Mouse (Mus musculus) left cerebral cortex, postnatal 14 days (tissue): ENCODE data around the gene Cog1. TPM values are rescaled to one million over a fixed set of nuclear protein-coding genes. Genes with fewer than 3 reads are reported as not detected.

Experiments
- DNase-seq, 2 experiments: peaks; one replicate each; pipeline ENCODE4 v3.0.0; 2021 to 2022; ENCODE audit warnings: low spot score in 2 of 2, mixed read lengths in 1 of 2
- intact Hi-C: fragments of 180-260 bp; cut with DNase I; formaldehyde crosslinking; loops from one replicate; pipeline ENCODE4 v1.15.1; 2025
- total RNA-seq, 2 experiments: library from RNA; stranded (reverse); gene quantifications; 2 replicates each; pipeline ENCODE4 v1.2.3; 2021

The Cog1 gene
- total RNA-seq, 2 experiments from 2014 or later, result 36.8 to 38.7 TPM

GRCm38 (mm10) chr11:113684707-113685426 is 35.9 kb downstream of the Cog1 start:
- DNase-seq, result no peak
- intact Hi-C loops, result no loop called here

- no peak for DNase-seq
- intact Hi-C loops, result no loop called here
Observed at GRCm38 (mm10) chr11:113687031-113687430, 38.1 kb downstream of the Cog1 start.

DNA sequence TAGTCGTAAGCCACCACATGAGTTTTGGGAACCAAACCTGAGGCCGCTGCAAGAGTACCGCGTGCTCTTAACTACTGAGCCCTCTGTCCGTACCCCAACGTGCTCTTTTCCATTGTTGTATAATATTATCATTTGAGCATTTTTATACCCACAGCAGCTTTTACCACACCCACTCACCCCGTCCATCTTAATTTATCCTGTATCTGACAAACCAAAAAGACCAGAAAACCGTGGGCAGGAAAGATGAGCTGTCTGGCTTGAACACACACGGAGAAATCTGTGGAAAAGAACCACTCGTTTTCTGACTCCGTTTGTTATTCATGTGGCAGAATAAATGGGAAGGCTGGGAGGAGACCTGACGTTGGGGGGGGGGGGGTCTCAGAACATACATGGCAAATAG is 41.5 kb downstream of the Cog1 start:
- intact Hi-C loops, result no loop called here
- peak in 1 of 2 experiments; percentile 49 for DNase-seq

GRCm38 (mm10) chr11:113691318-113691717 is 42.3 kb downstream of the Cog1 start:
- no peak for DNase-seq
- intact Hi-C loops, result no loop called here

- no peak for DNase-seq
- intact Hi-C loops, result no loop called here
Observed at GRCm38 (mm10) chr11:113691851-113692250, 42.9 kb downstream of the Cog1 start.

DNA sequence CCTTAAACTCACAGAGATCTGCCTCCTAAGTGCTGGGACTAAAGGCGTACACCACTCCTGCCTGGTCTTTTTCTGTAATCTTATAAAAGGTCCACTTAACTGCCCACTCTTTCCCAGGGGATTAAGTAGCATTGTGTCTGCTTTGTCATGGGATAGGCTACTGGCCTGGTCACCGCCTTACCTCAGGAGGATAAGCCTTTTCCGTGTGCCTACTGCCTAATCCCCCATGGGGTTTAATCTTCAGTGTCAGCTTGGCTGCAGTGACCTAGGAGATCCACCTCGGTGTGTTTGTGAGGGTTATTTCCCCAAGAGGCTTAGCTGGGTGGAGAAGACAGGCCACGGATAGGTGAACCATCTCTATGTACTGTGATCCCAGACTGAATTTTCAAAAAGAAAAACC is 48.6 kb downstream of the Cog1 start:
- intact Hi-C loops, result no loop called here

GRCm38 (mm10) chr11:113698013-113698545 is 49.1 kb downstream of the Cog1 start:
- intact Hi-C loops, result no loop called here
- DNase-seq, result no peak

More for the DNA sequence above, 48.6 kb downstream of the Cog1 start:
- no peak for DNase-seq

DNA sequence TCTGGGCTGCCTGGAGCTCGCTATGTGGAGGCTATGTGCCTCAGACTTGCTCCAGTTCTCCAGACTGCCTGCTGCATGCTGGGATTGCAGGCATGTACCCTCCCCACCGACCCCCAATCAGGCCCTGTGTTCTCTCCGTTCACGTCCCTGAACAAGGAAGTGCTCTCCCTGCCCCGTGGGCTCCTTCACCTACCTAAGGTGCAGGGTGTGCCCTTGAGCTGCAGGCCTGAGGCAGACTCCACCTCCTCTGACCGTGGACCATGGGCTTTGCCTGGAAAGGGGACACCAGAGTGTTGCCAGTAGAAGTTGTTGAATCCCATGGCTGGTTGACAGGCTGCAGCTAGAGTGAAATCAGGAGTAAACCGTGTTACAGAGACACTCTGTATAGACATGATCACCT is 50.7 kb downstream of the Cog1 start:
- no peak for DNase-seq
- intact Hi-C loops, result loop anchor here (10.0 kb wide), 1 partner anchor 935 kb away; no protein-coding TSS in a partner anchor

DNA sequence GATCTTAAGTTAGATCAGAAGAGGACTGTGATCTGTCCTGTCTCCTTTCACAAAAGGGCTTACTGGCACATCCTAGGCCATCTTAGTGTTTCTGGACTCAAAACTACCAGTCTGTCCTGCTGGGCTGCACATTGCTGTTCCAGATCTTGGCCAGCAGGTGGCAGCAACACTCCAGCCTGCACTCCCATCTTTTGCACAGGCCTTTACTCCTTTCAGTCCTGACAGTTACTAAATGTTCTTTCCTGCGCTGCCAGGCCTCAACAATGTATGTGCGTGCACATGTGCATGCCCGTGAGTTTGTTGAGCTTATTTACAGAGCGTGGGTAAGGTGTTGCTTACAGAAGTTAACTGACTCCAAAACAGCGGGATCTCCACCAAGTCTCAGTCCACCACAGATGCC is 54.8 kb downstream of the Cog1 start:
- intact Hi-C loops, result loop anchor here (1.0 to 10.0 kb wide), 2 partner anchors 107 to 931 kb away; no protein-coding TSS in a partner anchor
- peak; percentile 84 to 85 for DNase-seq

DNA sequence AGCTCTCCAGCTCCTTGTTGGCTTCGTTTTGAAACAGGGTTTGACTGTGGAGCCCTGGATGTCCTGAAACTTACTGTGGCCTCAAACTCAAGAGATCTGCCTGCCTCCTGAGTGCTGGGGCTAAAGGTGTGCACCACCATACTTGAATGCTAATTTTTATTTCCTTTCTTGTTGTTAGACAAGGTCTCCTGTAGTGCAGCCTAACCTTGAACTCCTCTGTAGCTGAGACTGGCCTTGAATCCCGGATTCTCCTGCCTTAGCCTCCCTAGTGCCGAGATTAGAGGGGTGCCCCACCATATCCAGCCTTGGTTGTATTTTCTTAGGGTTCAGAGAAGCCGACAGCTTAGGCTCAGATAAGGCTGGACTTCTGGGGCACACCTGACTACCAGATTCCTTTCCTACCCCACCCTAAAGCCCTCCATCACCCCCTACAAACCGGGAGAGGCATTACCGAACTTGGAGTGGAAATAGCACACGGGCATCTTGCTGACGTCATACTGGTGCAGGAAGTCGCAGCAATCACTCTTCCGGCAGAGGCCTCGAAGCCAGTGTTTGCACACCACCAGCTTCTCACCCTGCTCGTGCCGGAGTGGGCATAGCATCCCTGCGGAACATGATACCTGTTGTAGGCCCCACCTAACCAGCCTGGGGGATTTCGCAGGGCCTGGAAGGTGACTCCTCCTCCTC is 57.1 kb downstream of the Cog1 start:
- intact Hi-C loops, result loop anchor here (10.0 kb wide), 1 partner anchor 929 kb away; no protein-coding TSS in a partner anchor
- no peak for DNase-seq

- DNase-seq, result no peak
- intact Hi-C loops, result loop anchor here (10.0 kb wide), 1 partner anchor 926 kb away; no protein-coding TSS in a partner anchor
Observed at GRCm38 (mm10) chr11:113708629-113709213, 59.8 kb downstream of the Cog1 start.

DNA sequence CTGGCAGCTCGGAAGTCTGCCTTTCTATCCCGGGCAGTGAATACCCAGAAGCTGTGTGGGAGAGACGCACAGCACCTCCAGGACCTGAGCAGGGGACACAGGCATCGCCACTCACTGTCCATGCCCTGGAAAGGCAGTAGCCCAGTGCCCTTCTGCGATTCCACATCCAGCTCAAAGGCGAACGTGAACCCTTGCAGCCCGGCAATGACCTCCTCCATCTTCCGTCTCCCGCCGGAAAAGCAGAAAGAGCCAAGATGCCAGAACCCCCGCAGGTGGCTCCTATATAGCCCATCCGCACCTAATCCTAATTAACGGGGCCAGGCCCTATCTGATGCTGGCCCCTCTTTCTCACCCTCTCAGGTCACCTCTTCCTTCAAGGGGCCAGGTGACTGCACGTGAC is 60.3 kb downstream of the Cog1 start:
- intact Hi-C loops, result loop anchor here (10.0 kb wide), 1 partner anchor 926 kb away; no protein-coding TSS in a partner anchor

DNA sequence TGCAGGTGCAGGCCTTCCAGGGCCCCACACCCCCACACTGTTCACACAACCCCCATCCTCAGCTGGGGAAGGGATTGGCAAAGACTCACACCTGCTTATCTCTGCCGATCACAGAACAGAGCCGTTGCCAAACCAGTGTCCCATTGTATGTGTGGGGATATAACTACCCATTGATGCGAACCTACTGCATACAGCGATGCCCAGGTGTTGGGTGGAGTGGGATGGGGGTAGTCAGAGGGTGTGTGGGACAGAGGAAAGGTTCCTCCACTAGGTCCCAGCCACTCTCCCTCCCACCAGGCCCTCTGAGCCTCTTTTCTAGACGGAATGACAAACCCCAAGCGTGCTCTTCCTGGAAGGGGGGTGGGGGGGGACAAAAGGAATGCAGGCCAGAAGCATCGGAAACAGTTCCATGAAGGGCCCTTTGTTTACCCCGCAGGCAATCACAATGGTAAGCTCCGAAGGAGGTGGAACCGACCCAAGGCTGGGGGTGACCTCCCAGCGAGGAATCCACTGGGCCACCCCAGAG is 60.8 kb downstream of the Cog1 start, which contains the start of gene Cpsf4l:
Gene Cpsf4l (minus strand): TSS at position 287 of the 526 bp plus-strand sequence.
- no peak for DNase-seq
- intact Hi-C loops, result loop anchor here (5.0 to 10.0 kb wide), 2 partner anchors 43 to 925 kb away; partner anchors contain the start of gene Cdc42ep4

More for the DNA sequence above, 60.3 kb downstream of the Cog1 start:
- no peak for DNase-seq

DNA sequence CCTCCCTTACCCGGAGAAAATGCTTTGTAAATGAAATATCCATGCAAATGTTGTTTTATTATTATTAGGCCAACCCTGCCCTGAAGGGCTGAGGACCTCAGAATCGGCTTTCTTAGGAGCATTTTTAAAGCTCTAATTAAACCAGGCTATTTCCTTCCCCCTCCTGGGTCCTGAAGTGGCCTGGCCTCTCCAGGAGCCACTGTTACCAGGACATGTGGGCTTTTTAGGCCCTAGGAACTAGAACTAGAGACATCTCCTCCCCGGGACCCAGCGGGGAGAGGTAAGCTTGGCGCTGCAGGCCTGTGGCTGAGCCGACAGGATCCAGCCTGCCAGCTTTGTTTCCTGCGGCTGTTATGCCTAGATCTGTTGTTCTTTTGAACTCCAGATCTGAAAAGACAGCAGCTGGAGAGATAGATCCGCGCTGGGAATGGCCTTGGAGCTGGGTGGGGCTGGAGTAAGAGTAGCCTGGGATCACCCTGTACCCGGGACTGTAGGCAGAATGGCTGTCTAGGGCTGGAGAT is 61.3 kb downstream of the Cog1 start:
- intact Hi-C loops, result loop anchor here (5.0 kb wide), 1 partner anchor 42 kb away; the partner anchor contains the start of gene Cdc42ep4

DNA sequence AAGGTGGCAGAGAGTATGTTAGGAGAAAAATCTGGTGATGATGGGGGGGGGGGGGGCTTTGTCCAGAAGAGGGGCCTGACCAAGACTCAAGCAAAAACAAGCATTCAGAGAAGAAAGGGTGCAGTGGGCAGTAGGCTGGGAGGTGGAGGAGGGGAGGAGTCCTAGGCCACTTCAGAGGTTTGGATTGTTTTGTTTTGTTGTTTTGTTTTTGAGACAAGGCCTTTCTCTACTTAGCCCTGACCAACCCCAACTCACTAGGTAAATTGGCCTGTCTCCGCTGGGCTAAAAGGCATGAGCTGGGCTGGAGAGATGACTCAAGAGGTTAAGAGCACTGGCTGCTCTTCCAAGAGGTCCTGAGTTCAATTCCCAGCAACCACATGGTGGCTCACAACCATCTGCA is 62.1 kb downstream of the Cog1 start:
- intact Hi-C loops, result loop anchor here (5.0 kb wide), 1 partner anchor 41 kb away; the partner anchor contains the start of gene Cdc42ep4
- no peak for DNase-seq

More for the DNA sequence above, 61.3 kb downstream of the Cog1 start:
- DNase-seq, result no peak

DNA sequence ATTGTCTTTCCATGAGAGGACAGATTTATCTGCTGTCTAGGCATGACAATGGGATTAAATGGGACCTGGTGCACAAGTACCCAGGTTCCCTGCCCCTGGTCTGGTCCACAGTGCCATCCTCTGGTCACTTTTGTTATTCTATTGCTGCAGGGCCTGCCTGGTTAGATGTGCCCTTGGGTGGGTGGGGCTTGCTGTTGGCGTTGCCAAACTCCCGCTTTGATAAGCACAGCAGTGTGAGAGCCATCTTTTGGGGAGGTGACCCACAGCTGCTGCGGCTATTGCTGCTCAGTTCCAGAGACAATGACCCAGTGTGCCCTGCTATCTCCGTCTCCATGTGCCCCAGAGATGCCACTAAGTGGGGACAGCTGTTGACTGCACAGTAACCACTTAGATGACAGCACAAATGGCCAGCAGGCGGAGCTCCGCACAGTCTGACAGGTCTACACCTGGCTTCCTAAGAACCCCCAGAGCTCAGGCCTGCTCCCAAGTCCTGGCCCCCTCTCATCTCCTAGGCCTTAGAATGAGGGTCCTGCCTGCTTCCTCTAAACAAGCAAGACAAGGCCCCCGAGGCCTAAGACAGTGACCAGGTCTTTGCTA is 66.2 kb downstream of the Cog1 start:
- intact Hi-C loops, result no loop called here
- no peak for DNase-seq

DNA sequence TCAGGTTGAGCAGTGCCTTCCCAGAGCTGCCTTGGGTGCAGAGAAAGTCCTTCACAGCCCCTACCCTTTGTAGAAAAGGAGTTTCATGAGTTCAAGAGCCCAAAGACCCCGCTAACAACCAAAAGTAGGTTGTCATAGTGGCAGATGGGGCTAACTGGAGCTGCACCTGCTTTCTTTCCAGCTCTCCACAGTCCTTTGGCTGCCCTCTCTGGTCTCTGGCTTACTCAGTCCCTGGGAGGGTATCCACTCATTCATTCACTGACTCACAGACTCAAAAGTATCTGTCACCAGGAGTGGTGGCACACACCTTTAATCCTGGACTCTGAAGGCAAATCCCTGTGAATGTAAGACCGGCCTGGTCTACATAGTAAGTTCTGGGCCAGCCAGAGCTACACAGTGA is 67.2 kb downstream of the Cog1 start:
- no peak for DNase-seq
- intact Hi-C loops, result no loop called here
